Mouse (Mus musculus) small intestine, adult 2 months (tissue): ENCODE results near the gene Med12l.
"Not testable (repeated sequence)": the region's sequence is repeated elsewhere in the genome, so short reads cannot be mapped to it uniquely, and the experiment has no call there.

Experiments
- CTCF ChIP-seq: fragments of 200-500 bp; IDR thresholded peaks from 2 replicates; pipeline ENCODE4 v1.5.1; 2012; ENCODE audit warnings: low read depth, mild to moderate bottlenecking, control low read depth, inconsistent platforms, low read length, moderate library complexity, mixed read lengths; ENCODE audit not compliant: insufficient replicate concordance, insufficient read length; ENCODE audit errors: extremely low read depth
- POLR2A ChIP-seq: fragments of 200-500 bp; IDR thresholded peaks from 2 replicates; pipeline ENCODE4 v1.6.1; 2012; ENCODE audit warnings: low read depth, mild to moderate bottlenecking, control low read depth, inconsistent platforms, low read length, moderate library complexity

- TF ChIP-seq CTCF, POLR2A: not testable (repeated sequence)
Observed at GRCm38 (mm10) chr3:59113291-59113690, 107.7 kb downstream of the Med12l start.
